Mouse (Mus musculus): Measurements from ENCODE around the gene Rpl5. TPM values are rescaled to one million over a fixed set of nuclear protein-coding genes. Genes with fewer than 3 reads are reported as not detected.

The Rpl5 gene
- polyA plus RNA-seq (2014; fragmentation: Nextera tagmentation; extraction: Ambion mirVana), result 58.1 and 63.8 TPM in 2 replicates

DNA sequence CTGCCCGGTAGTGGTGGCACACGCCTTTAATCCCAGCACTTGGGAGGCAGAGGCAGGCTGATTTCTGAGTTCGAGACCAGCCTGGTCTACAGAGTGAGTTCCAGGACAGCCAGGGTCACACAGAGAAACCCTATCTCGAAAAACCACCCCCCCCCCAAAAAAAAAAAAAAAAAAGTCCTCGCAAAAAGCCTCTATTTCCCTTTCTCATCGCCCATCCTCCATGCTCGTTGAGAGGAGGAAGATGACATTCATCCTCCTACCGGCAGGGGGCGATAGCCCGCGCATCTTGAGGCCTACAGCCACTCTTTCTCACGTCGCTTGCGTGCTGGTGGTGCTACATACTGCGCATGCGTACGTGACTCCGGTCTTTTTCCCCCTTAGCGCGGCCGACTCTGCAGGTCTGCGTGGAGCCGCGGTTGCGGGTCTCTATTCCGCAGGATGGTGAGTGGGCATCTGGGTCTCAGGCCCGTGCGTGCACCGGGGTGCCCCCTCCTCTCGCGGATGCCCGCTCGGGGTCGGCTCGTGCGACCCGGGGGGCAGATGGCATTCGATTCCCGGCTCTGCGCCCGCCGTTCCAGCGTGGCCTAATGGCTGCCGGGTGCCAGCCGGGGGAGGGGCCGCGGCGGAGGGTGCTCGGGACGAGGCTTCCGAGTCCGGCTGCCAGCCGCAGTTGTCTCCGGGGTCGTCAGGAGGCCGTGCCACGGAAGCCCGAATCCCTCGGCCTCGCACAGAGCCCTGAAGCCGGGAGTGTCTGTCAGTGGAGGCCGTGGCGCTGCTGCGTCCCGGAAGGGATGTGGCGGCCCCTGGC is at the start of gene Rpl5:
Gene Rpl5 (plus strand): TSS at position 297 of the 808 bp plus-strand sequence.
- 5% methylated on average over 57 of the region's 66 CpGs for WGBS
- no peaks in the 10 kb centered on the region for H3K27me3 ChIP-seq (replicated peaks; ENCODE audit: control insufficient read depth, insufficient read depth, low read length)
- peaks cover 37% of the 10 kb centered on the region for H3K36me3 ChIP-seq (ENCODE audit: control insufficient read depth, insufficient read depth, low read length)
- peak within 1 kb of the TSS; percentile 90 for H3K27ac ChIP-seq (replicated peaks; ENCODE audit: low read depth, low read length)
- H3K9ac ChIP-seq (ENCODE audit: low read depth, low read length), result peak within 1 kb of the TSS; percentile 98
- DNase-seq (ENCODE audit: low spot score) (peak; percentile 98), ATAC-seq (ENCODE audit: low read depth) (peak; percentile 97)
- no peaks in the 10 kb centered on the region; the same call in 1 of the 2 replicates for H3K4me1 ChIP-seq (ENCODE audit: control insufficient read depth, insufficient read depth, low read length)
- peak within 1 kb of the TSS; percentile 61 for H3K4me2 ChIP-seq (ENCODE audit: low read depth, low read length)
- H3K4me3 ChIP-seq (ENCODE audit: low read depth, low read length), result peak within 1 kb of the TSS; percentile 99
- no peaks in the 10 kb centered on the region for H3K9me3 ChIP-seq (ENCODE audit: control insufficient read depth, low read length)

DNA sequence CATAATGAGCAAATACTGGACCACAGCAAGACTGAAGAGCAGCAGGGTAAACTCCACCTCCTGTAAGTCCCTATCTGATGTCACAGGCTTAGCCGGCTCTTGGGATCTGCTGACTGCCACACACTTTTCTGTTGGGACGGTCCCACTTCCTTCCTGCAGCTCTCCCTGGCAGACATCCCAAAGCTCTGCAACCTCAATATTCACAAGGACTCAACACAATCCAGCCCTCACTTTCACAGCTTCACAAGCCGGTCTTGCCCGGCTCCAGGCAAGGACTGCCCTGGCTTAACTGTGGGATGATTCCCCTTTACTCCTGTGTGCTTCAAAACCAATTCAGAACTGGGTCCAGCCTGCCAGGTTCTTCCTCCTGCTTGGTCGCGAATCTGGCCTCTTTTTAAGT is 46.5 kb upstream of the Rpl5 start:
- H3K4me2 ChIP-seq (ENCODE audit: low read depth, low read length), result no peak overlapping the region
- ATAC-seq (ENCODE audit: low read depth) (no peak; the same call in 1 of the 2 replicates), DNase-seq (ENCODE audit: low spot score) (peak; percentile 69)
- H3K4me1 ChIP-seq (ENCODE audit: control insufficient read depth, insufficient read depth, low read length), result peaks cover 4% of the 10 kb centered on the region; the same call in 1 of the 2 replicates
- no peak overlapping the region for H3K9ac ChIP-seq (ENCODE audit: low read depth, low read length)
- H3K36me3 ChIP-seq (ENCODE audit: control insufficient read depth, insufficient read depth, low read length), result no peaks in the 10 kb centered on the region
- H3K27ac ChIP-seq (replicated peaks; ENCODE audit: low read depth, low read length), result peak overlapping the region; percentile 44; the same call in 1 of the 2 replicates
- H3K27me3 ChIP-seq (replicated peaks; ENCODE audit: control insufficient read depth, insufficient read depth, low read length), result no peaks in the 10 kb centered on the region
- no peaks in the 10 kb centered on the region for H3K9me3 ChIP-seq (ENCODE audit: control insufficient read depth, low read length)
- H3K4me3 ChIP-seq (ENCODE audit: low read depth, low read length), result no peak overlapping the region
- 26% methylated on average over 6 of the region's 6 CpGs for WGBS

DNA sequence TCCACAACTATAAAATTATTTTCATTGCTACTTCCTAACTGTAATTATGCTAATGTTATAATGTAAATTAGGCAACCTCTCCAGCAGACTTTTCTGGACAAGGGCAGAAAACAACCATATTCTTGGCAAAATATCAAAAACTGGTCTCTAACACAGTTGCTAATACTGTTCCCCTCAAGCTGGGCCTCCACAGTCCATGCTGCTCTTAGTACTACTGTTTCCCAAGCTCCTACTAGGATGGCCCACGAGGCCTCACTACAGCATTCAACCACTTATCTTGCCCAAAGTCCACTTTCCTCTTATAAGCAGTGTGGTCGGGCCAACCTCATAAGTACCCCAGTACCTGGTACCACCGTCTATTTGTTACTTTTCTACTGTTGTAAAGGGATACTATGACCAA is 45.7 kb upstream of the Rpl5 start:
- 76% methylated on average over 3 of the region's 3 CpGs for WGBS

DNA sequence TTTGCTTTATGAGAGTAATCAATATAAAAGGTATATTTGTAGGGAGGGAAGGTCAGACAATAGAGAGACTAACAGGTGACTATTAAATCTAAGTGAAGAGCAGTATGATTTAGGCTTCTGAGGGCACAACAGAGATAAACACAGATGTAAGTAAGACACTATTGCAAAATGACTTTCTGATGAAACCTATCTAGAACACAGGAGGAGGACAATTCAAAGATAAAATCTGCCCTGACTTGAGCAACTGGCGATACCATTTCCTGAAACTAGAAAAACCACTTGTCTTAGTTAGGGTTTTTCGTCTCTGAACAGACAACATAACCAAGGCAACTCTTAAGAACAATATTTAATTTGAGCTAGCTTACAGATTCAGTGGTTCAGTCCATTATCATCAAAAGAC is 44.8 kb upstream of the Rpl5 start:
- no peak overlapping the region for H3K4me2 ChIP-seq (ENCODE audit: low read depth, low read length)
- peaks cover 4% of the 10 kb centered on the region; the same call in 1 of the 2 replicates for H3K4me1 ChIP-seq (ENCODE audit: control insufficient read depth, insufficient read depth, low read length)
- DNase-seq (ENCODE audit: low spot score) (no peak), ATAC-seq (ENCODE audit: low read depth) (no peak)
- H3K4me3 ChIP-seq (ENCODE audit: low read depth, low read length), result no peak overlapping the region
- H3K9ac ChIP-seq (ENCODE audit: low read depth, low read length), result no peak overlapping the region
- 81% methylated on average over 2 of the region's 2 CpGs for WGBS
- H3K9me3 ChIP-seq (ENCODE audit: control insufficient read depth, low read length), result no peaks in the 10 kb centered on the region
- no peak overlapping the region for H3K27ac ChIP-seq (replicated peaks; ENCODE audit: low read depth, low read length)
- H3K36me3 ChIP-seq (ENCODE audit: control insufficient read depth, insufficient read depth, low read length), result no peaks in the 10 kb centered on the region
- no peaks in the 10 kb centered on the region for H3K27me3 ChIP-seq (replicated peaks; ENCODE audit: control insufficient read depth, insufficient read depth, low read length)

More for the DNA sequence above, 45.7 kb upstream of the Rpl5 start:
- no peak overlapping the region for H3K4me2 ChIP-seq (ENCODE audit: low read depth, low read length)
- H3K36me3 ChIP-seq (ENCODE audit: control insufficient read depth, insufficient read depth, low read length), result no peaks in the 10 kb centered on the region
- ATAC-seq (ENCODE audit: low read depth) (no peak), DNase-seq (ENCODE audit: low spot score) (no peak)
- H3K9me3 ChIP-seq (ENCODE audit: control insufficient read depth, low read length), result no peaks in the 10 kb centered on the region
- peaks cover 4% of the 10 kb centered on the region; the same call in 1 of the 2 replicates for H3K4me1 ChIP-seq (ENCODE audit: control insufficient read depth, insufficient read depth, low read length)
- H3K4me3 ChIP-seq (ENCODE audit: low read depth, low read length), result no peak overlapping the region
- no peak overlapping the region for H3K9ac ChIP-seq (ENCODE audit: low read depth, low read length)
- no peaks in the 10 kb centered on the region for H3K27me3 ChIP-seq (replicated peaks; ENCODE audit: control insufficient read depth, insufficient read depth, low read length)
- H3K27ac ChIP-seq (replicated peaks; ENCODE audit: low read depth, low read length), result no peak overlapping the region

DNA sequence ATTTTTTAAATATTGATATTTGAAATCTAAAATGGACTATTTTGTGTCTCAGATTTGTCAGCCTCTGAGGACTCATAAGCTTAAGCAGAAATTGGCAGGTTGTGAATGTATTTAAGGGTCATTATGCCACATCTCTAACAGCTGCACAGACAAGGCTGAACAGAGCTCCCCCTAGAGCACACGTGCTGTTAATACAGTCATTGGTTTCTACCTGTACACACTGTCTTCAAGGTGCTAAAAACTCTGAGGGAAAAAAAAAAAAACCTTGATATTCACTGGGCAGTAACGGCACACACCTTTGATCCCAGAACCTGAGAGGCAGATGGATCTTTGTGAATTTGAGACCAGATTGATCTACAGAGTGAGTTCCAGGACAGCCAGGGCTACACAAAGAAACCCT is 41.3 kb upstream of the Rpl5 start:
- Histone ChIP-seq H3K4me2 (ENCODE audit: low read depth, low read length) (no peak overlapping the region), H3K27ac (replicated peaks; ENCODE audit: low read depth, low read length) (no peak overlapping the region), H3K4me3 (ENCODE audit: low read depth, low read length) (no peak overlapping the region), H3K9ac (ENCODE audit: low read depth, low read length) (no peak overlapping the region), H3K36me3 (ENCODE audit: control insufficient read depth, insufficient read depth, low read length) (no peaks in the 10 kb centered on the region), H3K4me1 (ENCODE audit: control insufficient read depth, insufficient read depth, low read length) (0 out of 2 replicates have a peak, but pooled peaks cover under 1% of the 10 kb centered on the region), H3K9me3 (ENCODE audit: control insufficient read depth, low read length) (no peaks in the 10 kb centered on the region), H3K27me3 (replicated peaks; ENCODE audit: control insufficient read depth, insufficient read depth, low read length) (no peaks in the 10 kb centered on the region)
- WGBS, result 42% methylated on average over 2 of the region's 2 CpGs
- no peak for ATAC-seq (ENCODE audit: low read depth)
- DNase-seq (ENCODE audit: low spot score), result no peak

DNA sequence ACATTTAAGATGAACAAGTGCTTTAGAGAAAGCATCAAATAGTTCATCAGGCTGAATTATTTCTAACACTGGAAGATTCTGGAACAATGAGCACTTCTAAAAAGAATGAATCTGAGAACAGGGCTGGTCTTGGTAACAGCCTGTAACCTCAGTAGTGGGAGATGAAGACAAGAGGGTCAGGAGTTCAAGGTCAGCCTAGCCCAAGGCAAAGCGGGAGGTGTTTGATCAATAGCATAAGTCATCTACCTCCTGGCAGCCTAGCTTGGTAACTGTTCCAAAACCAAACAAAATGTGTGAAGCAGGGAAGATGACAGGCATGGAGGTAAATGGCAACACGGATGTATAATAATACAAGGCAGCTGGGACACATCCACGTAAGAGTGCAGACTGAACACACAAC is 36.3 kb upstream of the Rpl5 start:
- Histone ChIP-seq H3K4me1 (ENCODE audit: control insufficient read depth, insufficient read depth, low read length) (peaks cover 4% of the 10 kb centered on the region; the same call in 1 of the 2 replicates), H3K4me3 (ENCODE audit: low read depth, low read length) (no peak overlapping the region), H3K36me3 (ENCODE audit: control insufficient read depth, insufficient read depth, low read length) (no peaks in the 10 kb centered on the region), H3K4me2 (ENCODE audit: low read depth, low read length) (no peak overlapping the region), H3K9ac (ENCODE audit: low read depth, low read length) (no peak overlapping the region), H3K27me3 (replicated peaks; ENCODE audit: control insufficient read depth, insufficient read depth, low read length) (no peaks in the 10 kb centered on the region), H3K9me3 (ENCODE audit: control insufficient read depth, low read length) (no peaks in the 10 kb centered on the region), H3K27ac (replicated peaks; ENCODE audit: low read depth, low read length) (no peak overlapping the region)
- ATAC-seq (ENCODE audit: low read depth) (no peak), DNase-seq (ENCODE audit: low spot score) (no peak)
- WGBS, result 77% methylated on average over 3 of the region's 3 CpGs

DNA sequence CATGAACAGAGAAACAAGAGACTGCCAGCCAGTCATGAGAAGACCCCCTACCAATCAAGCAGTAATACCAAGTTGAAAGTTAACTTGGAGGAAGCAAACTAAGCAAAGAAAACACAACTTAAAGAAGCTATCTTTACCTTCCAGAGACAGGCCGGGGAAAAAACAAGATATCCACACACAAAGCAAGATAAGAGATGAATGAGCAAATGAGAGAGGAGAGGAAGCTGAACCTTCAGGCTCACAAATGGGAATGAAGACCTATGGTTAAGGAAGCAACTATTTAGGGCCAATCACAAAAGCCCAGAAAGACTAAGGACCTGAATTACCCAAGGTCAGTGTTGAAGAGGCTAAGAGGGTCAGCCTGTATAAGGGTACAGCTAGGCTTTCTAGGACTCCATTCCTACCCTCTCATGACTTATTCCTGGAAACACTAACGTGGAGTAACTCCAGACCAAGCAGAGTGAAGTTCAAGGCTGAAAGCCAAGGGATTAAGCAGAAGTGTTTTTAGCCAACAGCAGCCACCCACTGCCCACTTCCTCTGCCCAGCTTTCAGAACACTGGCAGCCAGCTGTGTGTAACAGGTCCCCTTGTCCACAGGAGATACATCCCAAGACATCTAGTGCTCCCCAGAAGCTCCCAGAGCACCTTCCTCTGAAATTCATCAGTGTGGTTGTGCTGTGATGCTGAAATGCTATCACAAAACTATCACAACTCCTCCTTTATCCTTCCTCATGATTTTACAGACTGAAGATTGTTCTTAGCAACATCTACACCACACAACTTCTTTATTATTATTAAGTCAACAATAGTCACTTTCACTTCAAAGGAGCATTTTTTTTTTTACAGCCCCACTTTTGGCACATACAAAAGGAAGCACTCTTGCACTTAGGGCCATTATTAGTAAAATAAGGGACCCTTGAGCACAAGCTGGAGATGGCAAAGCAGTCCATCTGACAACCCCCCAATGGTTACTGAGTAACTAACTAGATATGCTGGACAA is 33.9 kb upstream of the Rpl5 start:
- 53% methylated on average over 2 of the region's 2 CpGs for WGBS
- H3K9ac ChIP-seq (ENCODE audit: low read depth, low read length), result no peak overlapping the region
- H3K4me2 ChIP-seq (ENCODE audit: low read depth, low read length), result no peak overlapping the region
- ATAC-seq (ENCODE audit: low read depth) (no peak), DNase-seq (ENCODE audit: low spot score) (peak; percentile 15)
- H3K36me3 ChIP-seq (ENCODE audit: control insufficient read depth, insufficient read depth, low read length), result no peaks in the 10 kb centered on the region
- no peaks in the 10 kb centered on the region for H3K9me3 ChIP-seq (ENCODE audit: control insufficient read depth, low read length)
- H3K27me3 ChIP-seq (replicated peaks; ENCODE audit: control insufficient read depth, insufficient read depth, low read length), result no peaks in the 10 kb centered on the region
- no peak overlapping the region for H3K27ac ChIP-seq (replicated peaks; ENCODE audit: low read depth, low read length)
- no peak overlapping the region for H3K4me3 ChIP-seq (ENCODE audit: low read depth, low read length)
- H3K4me1 ChIP-seq (ENCODE audit: control insufficient read depth, insufficient read depth, low read length), result peaks cover 4% of the 10 kb centered on the region; the same call in 1 of the 2 replicates

All from embryonic facial prominence, embryonic 14.5 days (tissue).